Mouse (Mus musculus) ovary, postnatal 36 days (tissue): ENCODE data around the gene Pde11a.
A peak's percentile ranks its signal among the peaks of the same experiment; 100 is the strongest.

Source experiments
- DNase-seq: peaks from one replicate; pipeline ENCODE4 v3.0.0; 2022; ENCODE audit warnings: low spot score, mixed read lengths

Pde11a gene

DNA sequence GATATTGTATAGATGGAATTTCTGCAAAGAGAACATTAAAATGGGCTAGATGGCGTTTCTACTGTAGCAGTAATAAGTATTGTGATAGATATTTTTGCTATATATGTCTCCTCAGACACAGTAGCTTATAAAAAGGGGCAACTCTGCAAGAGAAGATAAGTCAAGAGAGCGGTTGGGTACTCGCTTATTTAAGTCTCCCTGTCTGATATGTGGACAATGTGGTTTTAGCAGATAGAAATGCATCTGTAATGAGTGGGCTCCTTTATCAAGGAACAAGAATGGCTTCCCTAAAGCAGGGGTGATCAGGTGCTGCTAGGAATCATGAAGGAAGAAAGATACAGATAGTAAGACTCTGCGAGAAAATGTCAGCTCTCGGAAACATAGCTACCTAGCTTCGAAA lies 18.2 kb downstream of the Pde11a start:
- no peak for DNase-seq

DNA sequence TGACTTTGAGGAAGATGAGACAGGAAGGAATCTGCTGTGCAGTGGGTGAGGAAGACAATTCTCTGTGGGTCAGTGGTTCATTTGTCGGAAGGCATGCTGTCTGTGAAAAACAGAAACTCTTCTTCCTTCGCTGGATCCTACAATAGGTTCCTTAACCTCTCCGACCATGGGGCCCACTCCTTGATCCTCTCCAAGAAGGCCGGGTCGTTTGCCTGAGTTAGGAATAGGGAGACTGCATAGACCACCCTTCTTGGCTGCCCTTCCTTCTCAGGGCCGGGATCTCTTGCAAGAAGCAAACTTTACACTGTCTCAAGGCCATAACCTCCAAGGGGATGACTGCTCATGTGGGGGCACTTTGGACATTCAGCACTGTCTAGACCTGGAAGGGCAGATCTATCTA lies 19.3 kb downstream of the Pde11a start:
- no peak for DNase-seq

DNA sequence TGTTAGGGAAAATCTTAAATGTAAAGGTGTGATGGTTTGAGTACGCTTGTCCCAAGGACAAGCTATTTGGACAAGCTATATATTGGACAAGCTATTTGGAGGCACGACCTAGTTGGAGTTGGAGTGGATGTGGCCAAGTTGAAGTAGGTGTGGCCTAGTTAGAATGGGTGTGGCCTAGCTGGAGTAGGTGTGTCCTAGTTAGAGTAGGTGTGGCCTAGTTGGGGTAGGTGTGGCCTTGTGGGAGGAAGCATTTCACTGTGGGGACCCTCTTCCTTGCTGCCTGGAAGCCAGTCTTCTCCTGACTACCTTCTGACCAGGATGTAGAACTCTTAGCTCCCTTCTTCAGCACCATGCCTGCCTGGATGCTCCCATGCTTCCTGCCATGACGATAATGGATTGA lies 50.9 kb downstream of the Pde11a start:
- DNase-seq = no peak

DNA sequence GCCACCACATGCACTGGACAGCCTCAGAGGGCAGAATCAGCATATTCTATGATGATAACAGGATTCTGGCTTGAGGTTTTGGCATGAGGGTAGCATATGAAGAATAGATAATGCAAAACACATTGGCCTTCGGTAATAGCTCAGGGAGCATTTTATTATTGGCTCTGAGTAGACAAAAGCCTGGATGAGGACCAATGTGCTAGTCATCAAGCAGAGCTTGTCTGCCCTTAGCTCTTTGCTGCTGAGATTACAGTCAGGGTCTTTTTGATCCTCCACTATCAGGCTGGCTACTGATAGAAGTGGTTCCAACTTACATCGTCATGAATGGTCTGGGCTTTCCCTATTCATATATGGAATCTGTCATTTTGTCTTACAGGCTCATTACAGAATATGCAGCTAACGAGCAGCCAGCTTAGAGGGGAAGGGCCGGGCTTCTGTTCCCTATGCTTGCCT lies 52.3 kb downstream of the Pde11a start:
- DNase-seq = no peak

DNA sequence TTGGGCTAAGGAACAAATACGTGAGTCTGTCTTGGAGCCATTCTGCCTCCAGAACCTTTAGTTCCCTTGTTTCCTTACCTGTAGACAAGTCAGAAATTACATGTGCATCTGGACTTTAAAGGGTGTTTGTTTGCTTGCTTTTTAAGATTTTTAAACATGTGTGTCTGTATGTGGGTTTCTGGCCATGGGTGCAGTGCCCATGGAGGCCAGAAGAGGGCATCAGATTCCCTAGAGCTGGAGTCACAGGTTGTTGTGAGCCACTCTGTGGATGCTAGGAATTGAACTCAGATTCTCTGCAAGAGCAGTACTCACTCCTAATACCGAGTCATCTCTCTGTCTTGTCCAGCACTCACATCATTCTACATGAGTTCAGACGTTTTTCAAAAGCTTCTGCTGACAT lies 53.4 kb downstream of the Pde11a start:
- no peak for DNase-seq

DNA sequence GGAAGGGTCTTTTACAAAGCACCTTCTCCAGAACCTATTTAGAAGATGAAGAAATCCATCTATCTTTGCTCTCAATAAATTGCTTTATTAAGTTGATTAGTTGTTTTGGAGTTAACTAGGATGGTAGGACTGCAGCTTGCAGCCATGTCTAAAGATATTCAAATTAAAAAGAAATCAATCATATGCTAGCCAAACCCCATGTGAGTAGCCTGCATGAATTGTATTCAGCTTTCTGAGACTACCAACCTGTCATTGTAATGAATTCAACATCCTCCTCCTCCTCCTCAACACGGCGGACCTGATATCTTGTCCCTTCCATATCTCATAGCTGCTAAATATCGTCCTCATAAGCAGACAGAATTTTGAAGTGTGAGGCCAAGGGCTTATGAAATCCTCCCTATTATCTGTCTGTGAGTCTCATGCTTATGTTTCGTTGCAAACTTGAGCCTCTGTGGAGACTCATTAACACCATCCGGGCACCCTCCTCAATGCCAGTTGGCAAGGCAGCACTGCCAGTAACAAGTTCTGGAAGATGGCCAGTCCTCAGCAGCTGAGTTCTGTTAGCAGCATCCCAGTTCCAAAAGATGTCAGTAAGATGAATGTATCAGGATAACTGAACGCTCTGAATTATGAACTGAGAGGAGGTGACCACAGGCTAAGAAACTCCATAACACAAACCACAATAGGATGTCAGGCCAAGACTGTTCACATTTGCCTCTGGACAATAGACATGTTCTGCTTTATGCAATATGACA lies 55.0 kb downstream of the Pde11a start:
- peak; percentile 6 for DNase-seq

DNA sequence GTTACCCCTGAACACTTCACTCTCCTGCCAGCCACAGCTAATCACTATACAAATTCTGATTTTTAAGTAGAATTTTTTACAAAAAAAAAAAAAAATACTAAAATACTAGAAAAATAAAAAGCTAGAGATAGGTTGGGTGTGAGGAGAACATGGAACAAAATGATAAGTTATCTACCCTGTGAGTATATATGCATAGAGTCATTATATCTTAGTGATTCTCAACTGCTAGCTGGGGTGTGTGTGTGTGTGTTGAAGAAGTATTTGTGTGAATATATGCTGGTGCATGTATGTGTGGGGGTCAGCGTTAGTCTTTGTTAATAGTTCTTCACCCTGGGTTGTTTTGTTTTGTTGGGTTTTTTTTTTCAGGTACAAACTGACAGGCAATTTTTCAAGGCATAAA lies 69.1 kb downstream of the Pde11a start:
- DNase-seq = no peak

DNA sequence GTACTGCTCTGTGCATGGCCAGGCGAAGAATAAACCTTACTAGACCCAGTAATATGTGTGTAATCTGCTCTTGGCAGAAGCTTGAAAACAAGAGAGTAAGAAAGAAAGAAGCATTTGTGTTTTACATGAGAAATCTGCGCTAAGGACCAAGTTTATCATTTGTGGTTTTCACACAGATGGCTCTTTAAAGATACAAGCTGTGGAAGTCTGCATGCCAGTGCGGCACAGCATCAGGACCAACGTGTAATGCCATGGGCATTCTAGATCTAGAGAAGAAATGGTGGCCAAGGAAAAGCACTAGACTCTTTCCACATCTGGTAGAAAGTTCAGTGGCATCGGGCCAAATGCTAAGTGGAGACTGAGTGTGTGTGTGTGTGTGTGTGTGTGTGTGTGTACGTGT lies 71.2 kb downstream of the Pde11a start:
- DNase-seq = no peak

DNA sequence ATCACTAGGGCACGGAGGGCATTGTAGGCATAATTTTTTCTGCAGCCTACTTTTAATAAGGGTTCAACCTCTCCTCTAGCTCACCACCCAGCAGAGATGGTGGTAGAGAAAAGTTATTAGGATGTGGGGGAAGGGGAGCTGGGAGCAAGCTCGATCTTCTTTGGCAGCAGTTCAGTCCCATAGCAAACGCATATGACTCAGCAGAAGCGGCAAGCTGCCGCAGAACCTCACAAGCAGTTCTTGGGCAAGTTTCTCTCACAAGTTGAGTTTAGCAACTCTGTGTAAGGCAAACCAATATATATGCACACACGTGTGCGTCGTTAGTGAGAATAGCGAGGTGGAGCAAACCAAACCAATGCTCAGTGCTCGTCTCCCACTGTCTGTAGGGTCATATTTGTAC lies 72.0 kb downstream of the Pde11a start:
- DNase-seq = no peak

DNA sequence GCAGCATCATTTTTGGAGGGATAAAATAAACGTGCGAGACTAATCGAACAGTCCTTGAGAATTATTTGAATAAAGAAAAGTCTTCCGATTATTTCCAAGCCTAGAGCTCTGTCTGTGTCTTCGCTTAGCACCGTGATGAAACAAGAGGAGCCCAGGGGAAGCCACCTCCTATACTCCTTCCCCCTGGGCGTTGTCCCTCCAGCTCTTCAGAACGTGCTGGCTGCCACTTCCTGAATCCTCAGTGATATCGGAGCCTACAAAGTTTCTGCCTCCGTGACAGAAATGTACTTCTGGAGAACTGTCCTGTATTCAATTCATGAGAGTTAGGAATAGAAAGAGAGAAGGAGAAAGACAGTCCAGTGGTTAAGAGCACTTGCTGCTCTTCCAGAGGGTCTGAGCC lies 74.3 kb downstream of the Pde11a start:
- DNase-seq = no peak

DNA sequence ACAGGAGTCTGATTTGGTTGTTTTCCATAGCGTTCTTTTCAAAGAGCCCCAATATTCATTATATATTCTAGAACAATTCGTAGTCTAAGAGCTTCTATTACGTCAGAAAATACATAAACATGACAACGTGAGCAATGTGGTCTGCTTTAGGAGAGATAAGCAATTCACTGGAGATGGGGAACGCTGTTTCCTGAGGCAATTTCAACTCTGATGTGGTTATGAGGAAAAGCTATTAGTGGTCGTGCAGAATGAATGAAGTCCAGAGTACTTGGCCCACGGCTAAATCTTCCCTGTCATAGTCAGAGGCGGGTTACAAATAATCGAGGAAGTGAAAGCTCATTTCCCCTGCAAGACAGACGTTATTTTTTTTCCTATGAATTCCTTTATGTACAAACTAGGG lies 75.9 kb downstream of the Pde11a start:
- no peak for DNase-seq

DNA sequence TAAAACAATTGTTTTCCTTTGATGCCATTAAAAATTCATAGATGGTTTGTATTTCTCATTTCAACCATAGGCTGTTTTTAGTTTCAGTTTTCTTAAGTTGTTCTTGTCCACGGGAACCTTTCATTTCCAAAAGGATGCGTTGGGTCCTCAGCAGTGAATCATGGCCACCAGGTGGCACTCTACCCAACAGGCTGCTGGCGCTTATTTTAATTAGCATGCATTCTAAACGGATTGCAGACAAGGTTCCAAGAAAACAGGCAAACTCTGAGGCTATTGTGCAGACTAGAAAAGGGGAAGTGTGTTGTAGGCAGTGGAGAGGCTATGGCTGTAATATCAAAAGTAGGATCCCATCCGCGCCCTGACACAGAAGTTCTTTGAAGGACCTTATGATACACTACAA lies 83.7 kb downstream of the Pde11a start:
- DNase-seq = peak; percentile 38

DNA sequence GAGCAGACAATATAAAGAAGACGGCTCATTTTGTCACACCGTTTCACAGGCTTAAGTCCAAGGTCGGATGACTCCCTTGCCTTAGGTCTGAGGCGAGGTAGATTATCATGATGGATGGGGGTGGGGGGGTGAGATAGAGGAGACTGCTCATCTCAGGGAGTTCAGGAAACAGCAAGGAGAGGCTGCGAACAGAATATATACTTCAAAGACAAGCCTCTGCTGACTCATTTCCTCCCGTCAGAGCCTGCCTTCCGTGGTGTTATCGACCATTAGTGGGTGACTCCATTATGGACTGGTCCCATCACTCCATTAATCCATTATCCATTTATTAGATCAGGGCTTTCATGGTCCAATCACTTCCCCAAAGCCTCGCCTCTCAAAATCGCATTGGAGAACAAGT lies 87.2 kb downstream of the Pde11a start:
- DNase-seq = no peak

DNA sequence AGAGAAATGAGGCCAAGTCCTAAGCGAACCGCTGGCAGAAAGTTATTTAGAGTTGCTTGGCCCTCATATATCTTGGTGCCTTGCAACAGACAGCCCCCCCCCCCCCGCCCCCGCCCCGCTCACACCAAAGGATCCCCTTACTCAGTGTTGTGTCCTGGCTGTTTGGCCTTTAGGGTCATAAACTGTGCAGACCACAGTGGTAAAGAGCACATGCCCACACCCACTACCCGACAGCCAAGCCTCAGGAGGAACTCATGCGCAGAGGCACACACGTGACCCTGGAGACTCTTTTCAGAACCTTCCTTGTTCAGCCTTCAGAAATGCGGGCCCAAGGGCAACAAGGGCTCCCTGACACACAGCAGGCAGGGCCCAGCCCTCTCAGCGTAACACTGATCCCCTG lies 90.3 kb downstream of the Pde11a start:
- DNase-seq = no peak

DNA sequence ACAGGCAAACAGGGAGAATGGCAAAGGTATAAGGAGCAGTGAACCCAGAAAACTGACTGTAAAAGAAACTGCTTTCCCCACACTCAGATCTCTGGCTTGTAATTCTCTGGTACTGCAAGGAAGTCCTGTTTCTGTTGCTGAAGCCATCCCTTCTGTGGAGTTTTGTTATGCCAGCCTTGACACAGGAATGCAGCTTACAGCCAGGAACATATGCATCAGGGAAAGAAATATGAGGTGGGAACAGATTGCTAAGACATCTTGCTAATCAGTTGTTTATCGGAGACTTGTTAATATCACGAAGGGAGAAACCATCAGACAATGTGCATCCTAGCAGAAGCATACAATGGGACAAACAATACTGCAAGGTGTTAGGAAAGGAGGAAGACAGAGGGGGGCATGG lies 99.4 kb downstream of the Pde11a start:
- DNase-seq = no peak

DNA sequence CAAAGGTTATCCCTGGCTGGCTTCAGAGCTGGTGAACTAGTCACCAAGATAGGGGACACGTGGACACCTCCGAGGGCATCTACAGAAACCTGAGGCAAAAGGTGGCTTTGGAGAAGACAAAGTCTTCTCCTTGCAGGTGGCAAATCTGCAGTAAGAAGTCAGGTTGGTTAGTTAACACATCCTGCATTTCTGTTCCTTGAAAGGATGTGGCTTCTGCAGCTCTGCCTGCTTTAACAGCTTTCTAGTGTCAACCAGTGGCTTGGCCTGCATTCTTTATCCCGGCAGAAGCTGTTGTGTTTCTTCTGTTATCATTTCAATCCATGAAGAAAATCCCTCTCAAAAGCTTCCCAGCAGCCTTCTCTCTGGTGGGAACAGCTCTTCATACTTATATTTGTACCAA lies 100.1 kb downstream of the Pde11a start:
- no peak for DNase-seq

DNA sequence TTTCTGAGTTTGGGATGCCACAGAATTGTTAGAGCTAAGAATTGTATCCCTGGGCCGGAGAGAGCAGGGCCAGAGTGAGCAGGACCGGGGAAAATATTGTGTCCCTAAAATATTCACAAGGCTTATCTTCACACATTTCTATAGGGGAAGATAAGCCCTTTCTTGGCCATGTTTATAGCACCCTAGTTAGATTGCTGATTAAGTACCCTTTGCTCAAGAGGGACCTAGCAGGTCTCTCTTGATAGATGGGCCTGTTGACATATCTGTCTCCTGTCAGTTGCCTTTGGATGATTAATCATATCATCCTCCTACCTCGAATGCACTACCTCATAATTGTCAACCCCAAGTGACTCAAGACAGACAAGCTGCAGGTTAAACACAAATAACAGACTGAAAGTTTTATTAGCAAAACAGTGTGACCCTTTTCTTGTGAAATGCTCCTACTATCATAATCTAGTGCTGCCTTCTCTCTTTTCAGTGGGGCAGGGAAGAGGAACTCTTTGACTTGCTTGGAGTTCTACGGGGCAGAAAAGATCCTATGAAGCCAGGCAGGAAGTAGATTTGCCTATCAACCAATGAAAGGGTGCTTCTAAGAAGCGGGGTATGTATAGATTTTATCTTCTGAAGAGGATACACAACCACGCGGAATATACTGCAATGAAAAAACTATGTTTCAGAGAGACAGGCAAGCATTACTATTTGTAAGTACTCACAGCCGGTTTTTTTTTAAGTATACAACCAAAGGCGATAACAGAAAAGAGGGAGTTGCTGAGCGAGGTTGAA lies 100.7 kb downstream of the Pde11a start:
- DNase-seq = no peak

DNA sequence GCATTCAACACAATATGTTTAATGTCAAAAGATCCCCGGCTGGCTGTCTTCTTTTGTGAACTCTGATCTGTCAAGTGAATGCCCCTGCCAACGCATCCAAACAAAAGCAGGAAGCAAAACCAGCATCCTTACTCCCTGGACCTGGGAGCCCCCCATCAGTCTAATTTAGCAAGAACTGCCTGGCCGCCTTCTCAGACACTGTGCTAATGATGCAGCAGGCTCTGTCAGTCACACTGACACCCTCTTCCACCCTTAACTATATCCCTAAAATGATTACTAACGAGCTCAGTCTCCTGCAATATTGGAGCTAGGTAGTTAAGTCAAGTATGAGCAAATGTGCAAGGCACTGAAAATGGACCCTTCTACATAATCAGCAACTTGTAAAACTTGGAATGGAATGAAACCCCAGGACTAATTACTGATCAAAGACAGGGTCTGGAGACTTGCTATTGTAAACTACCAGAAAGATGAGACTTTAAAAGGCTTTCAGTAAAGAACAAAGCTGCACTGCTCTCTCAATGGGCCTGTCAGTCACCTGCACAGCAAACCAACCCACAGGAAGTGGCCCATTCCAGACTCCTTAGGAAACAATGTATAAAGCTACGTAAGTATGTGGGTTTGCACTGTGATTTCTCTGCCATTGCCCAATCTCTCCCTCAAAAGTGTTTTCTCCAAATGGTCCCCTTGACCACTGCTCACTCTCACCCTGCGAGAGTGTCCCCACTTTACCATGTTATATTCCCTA lies 118.0 kb downstream of the Pde11a start:
- DNase-seq = no peak

DNA sequence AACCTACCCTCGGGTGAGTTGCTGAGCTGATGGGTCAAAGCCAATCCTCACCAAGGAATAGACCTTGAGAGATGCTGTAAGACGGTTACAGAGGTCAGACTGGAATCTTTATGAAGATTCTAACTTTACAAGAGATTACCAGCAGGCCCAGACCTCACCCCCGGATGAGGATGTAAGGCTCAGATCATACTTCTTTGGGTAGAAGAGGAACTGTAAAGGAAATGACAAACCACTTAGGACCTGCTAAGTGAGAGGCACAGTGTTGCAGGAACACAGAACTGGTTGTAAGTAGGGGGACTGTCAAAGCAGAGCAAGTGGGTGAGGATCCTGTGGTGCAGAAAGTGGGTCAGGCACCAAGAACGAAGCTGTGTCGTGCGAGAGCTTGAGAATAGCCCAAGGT lies 119.0 kb downstream of the Pde11a start:
- DNase-seq = no peak

DNA sequence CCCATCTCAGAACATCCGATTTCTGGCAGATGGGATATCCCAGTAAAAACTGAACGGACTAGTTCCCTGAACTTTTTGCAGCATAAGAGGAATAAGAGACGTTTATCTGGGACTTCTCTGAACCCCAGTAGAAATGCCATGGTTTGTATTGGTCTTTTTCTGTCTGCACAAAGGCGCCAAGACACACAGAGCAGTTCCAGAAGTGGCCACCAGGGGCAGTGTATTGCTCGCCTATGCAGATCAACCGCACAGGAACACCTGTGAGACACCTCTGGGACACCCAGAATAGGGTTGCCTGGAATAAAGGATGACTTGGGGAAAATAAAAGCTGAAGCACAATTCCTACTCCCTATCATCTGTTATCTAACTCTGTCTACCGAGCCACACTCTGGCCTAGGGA lies 122.4 kb downstream of the Pde11a start:
- DNase-seq = peak; percentile 14

DNA sequence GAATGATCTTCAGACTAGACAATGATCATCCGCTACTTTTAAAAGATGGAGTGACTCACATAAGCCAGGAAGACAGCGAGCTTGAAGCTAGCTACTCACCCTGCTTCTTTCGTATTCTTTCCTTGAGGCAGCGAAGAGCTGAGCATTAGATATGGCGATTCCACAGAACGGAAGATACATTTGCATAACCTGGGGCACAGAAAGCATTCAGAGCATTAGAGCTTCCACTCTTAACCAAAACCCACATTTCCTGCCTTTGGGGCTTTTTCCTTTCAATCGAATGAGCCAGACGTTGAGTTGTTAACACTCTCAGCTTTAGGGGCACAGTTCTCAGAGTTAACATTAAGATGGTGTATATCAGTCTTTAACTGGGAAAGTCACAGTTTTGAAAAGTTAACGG lies 123.4 kb downstream of the Pde11a start:
- DNase-seq = no peak

DNA sequence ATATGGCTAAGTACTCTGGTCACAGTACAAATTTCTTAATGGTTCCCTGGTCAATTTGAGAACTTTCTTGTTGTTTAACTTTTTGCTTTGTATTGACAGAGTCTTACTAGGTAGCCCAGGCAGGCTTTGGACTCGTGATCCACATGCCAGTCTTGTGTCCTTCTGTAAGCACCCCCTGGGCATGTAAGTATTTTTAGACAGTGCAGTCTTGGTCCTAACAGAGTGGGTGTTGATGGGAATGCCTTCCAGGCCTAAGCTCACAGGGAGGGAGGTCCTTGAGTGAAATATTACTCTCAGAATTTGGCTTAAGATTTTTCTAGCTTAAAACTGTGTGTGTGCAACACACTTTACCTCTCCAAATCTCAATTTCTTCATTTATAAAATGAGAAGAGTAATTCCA lies 153.4 kb downstream of the Pde11a start:
- DNase-seq = no peak

DNA sequence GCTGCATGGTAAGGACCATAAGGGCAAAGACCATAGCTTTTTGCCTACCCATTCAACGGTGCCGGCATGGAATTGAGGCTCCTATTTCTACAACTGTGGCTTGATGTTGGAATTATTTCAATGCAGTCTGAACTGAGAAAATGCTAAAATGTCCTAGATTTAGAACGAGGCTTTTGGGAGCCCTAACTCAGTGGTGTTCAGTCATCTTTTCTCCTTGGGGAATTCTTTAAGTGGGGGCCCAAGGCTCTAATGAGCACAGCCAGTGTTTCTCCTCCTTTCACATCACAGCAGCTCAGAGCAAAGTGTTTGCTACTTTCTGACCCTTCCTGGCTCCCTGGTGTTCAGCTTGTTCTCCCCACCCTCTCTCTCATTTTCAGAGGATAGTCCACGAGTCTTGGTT lies 175.8 kb downstream of the Pde11a start:
- DNase-seq = no peak
